Mouse (Mus musculus) liver, embryonic 14.5 days (tissue): ENCODE data around the gene Dcun1d2.

ENCODE experiments used
- CTCF ChIP-seq: IDR thresholded peaks from 2 replicates; pipeline ENCODE4 v1.5.1; 2016; ENCODE audit warnings: antibody characterized with exemption, low read depth, control low read depth
- EP300 ChIP-seq: IDR thresholded peaks from 2 replicates; pipeline ENCODE4 v1.6.1; 2016; ENCODE audit warnings: antibody characterized with exemption, low read depth

DNA sequence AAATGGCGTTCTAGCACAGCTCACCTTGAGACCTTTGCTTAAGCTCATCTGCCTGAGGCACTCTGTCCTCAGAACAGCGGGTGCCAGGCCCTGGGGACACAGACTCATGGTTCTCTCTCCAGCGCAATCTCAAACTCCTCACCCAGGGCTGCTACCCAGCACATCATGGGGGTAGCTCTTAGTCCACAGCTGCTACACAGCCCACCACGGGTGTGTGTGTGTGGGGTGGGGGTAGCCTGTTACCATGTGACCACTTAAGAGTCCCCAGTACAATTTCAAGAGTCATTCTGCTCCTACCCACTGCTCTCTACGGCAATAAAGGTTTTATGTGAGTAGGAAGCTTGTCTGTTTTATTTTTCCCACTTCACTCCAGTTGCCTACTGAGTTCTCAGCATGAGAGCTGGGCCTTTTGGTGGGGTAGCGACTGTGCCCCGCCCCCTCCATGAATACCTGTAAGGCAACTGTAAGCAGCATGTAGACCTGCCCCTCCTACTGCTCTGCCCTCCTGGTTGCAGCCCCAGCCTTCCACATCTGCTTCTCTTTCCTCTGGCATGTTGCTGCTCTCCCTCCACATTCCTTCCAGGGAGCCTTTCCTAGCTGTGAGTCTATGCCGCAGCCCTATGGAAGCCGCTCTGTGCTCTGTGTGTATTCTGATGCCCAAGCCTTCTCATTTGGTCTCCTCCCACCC is 58.9 kb downstream of the Dcun1d2 start:
- TF ChIP-seq CTCF (no peak), EP300 (no peak)
